Mouse (Mus musculus) liver, postnatal 0 days (tissue): ENCODE results near the gene Dytn.

Experiments used
- CTCF ChIP-seq: sonication (generic); IDR thresholded peaks from 2 replicates; pipeline ENCODE4 v1.5.1; 2016; ENCODE audit warnings: antibody characterized with exemption, low read depth
- EP300 ChIP-seq: IDR thresholded peaks from 2 replicates; pipeline ENCODE4 v1.6.1; 2016; ENCODE audit warnings: antibody characterized with exemption, low read depth, mild to moderate bottlenecking

GRCm38 (mm10) chr1:63666089-63666488, 20.6 kb downstream of the Dytn start:
- no peak for TF ChIP-seq EP300
- TF ChIP-seq CTCF: no peak
